Mouse (Mus musculus): Measurements from ENCODE around the gene Acsbg1.
A peak's percentile ranks its signal among the peaks of the same experiment; 100 is the strongest.
"Not testable (repeated sequence)": the region's sequence is repeated elsewhere in the genome, so short reads cannot be mapped to it uniquely, and the experiment has no call there.

Gene Acsbg1

DNA sequence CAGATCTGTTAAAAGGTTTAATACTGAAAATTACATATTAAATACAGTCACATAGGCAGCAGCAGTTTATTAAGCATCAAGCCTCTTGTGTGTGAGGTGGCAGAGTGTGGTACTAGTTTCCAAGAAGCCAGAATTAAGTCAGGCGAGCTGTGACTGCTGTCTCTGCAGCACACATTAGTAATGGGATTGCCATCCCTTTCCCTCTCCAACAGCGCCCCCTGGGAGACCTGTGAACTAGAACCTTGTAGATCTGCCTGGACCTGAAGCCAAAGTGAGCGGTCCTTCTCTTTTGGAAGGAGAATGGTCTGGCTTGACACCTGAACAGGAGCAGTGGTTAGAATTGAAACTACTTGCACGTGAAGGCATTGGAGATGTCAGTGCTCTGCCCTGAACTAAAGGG lies 56.8 kb downstream of the Acsbg1 start:
- DNase-seq: peak; percentile 30 to 57

DNA sequence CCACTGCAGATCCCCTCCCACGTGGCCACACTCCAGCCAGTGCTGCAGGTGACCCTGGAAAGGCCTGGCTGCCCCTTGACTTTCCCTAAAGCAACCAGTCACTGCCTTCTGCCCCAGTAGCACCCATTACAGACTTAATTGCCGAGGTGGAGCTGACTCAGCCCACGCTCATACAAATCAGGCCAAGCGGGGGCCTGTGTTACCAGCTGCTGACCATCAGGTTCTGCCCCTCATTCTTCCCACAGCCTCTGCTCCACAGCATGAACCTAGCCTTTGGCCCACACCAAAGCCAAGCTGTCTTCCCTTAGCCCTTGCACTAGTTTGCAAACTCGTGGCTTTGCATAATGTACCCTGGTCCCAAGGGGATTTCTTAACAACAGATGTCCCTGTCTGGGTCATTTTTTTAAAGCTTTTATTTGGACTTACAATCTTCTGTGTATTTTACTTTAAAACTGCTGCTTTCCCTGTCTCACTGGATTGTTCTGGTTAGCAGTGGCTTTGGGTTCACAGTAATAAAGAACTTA lies 57.5 kb downstream of the Acsbg1 start:
- no peak for DNase-seq

DNA sequence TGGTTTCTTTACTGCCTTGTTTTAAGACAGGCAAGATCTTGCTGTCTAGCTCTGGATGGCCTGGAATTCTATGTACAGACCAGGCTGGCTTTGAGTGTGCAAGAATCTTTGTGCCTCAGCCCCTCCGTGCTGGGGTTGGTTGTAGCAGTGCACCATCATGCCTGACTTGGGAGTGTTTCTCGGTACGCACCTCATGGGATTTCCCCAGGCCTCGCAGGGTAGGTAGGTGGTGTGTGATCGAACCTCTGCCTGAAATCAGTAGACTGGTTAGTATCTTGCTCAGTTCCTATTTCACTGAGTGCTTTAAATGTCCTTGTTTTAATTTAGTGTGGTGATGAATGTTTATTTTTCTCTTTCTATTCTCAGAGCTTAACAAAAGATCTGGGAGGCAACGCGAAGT lies 58.8 kb downstream of the Acsbg1 start:
- DNase-seq: no peak

DNA sequence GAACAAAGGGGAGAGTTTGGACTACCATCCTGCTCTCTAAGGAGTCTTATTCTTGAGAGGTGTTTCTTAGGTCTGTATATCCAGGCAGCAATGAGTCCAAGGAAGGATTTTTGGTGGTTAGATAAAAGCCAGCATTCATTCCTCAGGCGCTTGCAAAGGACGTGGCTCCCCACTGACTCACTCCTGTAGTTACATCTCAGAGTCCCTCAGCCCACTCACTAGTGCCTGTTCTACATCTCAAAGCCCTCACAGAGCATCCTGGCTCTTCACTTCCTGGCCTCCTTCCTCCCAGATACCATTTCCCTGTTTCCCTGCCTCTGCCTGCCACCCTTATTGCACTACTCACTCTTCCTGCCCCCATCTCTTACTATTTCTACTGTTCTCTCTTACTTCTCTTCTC lies 59.3 kb downstream of the Acsbg1 start:
- no peak for DNase-seq

DNA sequence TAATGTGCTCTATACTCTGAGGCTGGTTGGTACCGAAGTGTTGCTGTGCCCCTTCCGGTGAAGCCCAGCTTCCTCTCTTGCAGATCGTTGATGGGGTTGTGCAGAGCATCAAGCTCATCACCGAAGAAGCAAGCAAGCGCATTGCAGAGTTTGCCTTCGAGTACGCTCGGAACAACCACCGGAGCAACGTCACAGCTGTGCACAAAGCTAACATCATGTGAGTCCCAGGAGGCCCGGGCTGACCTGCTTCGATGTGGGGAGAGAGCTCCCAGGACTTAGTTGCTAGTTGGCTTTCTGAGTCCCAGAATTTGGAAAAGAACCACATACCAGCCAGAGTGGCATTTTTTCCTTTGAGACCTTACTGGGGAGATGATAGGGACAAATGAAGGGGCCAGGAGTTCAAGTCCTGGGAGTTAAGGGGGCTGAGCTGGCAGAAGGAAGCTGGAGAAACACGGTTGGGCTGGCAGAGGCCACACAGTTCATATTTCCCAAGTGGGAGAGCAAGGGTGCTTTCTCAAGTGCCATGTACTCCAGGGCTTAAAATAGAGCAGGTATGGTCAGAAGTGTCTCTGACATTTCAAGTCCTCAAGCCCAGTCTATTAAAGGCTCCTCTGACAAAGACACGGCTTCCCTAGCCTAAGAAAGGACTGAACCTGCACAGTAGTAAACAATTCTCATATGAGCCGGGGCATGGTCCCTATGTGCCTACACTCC lies 64.8 kb downstream of the Acsbg1 start:
- no peak for DNase-seq

DNA sequence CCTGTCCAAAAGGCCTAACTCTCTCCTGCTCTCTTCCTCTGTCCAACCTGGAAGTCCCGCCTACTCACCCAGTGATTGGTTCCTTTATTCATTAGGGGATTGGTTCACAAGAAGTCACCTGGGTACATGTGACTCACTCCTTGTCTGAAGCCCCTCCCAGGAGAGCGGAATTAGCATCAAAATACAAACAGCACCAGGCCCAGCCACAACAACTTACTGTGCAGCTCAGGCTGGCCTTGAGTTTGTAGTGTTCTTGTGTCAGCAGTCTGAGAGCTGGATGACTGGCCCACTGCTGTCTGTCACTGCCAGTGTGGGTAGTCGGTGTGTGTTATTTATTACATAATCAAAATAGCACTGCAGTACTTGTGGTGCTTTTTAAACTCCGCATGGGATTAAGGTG lies 68.0 kb downstream of the Acsbg1 start:
- DNase-seq: not testable (repeated sequence)

DNA sequence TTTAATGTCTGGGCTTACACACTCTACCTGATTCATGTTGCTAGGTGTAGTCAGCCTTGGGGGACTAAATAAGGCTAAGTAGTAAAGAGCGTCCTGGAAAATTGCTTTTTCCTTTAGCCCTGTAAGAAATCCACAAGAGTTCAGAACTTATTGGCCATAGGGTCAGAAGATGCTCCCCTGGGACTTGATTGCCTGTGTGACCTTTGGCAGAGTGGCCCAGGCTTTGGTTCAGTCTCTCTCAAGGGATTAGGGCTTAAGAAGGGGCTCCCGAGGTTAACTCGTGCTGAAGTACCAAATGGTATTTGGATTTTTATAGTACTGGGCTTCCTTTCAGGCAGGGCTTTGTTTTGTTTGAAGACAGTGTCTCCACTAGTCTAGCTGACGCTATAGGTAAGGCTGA lies 73.8 kb downstream of the Acsbg1 start:
- DNase-seq: no peak

DNA sequence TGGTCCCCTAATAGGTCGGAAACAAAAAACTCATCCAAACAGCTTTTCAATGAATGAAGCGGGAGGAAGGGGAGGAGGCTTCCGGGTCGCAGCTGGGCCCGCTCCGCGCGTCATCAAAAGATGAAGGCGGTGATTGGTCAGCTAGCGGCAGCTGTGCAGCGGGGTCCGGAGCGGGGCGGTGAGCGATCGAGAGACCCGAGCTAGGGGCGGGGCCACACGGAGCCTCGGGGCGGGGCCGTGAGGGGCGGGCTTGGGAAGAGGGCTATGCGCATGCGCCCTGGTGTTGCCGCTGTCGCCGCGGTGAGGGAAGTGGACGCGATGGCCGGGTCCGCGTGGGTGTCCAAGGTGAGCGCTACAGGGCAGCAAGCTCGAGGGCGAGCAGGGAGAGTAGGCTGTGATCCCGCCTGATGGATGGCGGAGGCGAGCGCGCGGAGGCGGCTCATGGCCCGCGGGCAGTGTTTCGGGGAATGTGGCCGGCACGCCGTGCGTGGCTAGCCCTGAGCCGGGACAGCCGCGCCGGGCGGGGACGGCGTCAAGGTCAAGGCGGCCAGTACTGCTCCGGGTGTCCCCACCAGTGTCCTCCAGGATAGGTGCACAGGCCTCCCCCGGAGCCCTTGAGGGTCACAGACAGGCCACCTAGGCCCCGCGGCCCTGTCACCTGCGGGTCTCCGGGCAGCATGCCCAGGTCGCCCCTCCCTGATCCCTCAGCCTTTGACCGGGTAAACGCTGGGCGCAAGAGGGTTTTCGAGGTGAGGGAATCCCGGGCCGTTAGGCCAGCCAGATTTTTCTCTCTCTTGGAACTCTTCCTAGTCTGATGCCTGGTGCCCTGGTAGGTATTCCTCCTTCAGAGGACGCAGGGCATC lies 75.2 kb downstream of the Acsbg1 start, which contains the start of gene Idh3a:
Idh3a (plus strand) TSS at position 136 of the 863 bp plus-strand sequence.
- DNase-seq: peak; percentile 97 to 98

DNA sequence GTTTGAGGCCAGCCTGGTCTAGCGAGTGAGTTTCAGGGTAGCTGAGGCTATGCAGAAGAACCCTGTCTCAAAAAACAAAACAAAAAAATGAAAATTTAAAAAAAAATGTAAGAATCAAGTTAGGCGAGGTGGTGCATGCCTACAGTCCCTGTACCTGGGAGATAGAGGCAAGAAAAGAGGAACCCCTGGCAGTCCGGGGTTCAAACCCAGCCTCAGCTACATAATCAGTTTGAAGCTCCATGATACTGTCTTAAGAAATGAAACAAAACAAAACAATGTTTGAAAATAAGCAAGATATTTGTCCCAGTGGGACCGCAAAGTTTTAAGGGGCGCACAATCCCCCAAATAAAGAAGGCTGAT lies 75.9 kb downstream of the Acsbg1 start:
- DNase-seq: no peak

DNA sequence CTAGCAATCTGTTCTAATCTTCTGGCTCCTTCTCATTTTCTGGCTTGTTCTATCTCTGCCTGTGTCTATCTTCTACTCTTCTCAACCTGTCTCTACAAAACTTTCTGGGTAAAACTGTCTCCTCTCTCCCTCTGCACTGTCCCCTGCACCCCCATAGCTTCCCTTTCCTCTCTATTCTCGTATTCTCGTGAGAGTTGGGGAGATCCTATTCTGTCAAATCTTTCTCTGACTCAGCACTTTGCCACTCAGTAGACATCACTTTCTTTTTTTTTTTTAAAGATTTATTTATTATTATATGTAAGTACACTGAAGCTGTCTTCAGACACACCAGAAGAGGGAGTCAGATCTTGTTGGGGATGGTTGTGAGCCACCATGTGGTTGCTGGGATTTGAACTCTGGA lies 77.5 kb downstream of the Acsbg1 start:
- DNase-seq: not testable (repeated sequence)

DNA sequence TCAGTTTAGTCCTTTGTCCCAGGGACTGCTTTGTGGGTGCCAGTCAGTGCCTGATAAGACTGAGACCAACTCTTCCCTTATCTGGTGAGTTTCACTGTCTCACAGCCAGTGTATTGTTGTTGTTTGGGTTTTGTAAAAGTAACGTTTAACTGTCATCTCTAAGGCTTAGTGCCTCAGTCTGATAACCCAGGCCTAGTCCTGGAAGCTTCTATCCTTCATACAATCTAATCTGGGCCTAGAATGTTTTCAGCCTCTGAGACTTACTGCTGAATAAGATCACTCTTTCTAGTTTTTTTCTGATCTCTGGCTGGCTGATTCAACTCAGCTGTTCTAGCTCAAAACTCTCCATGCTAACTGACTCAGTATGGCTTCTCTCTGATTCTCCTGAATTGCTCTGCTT lies 78.0 kb downstream of the Acsbg1 start:
- no peak for DNase-seq

DNA sequence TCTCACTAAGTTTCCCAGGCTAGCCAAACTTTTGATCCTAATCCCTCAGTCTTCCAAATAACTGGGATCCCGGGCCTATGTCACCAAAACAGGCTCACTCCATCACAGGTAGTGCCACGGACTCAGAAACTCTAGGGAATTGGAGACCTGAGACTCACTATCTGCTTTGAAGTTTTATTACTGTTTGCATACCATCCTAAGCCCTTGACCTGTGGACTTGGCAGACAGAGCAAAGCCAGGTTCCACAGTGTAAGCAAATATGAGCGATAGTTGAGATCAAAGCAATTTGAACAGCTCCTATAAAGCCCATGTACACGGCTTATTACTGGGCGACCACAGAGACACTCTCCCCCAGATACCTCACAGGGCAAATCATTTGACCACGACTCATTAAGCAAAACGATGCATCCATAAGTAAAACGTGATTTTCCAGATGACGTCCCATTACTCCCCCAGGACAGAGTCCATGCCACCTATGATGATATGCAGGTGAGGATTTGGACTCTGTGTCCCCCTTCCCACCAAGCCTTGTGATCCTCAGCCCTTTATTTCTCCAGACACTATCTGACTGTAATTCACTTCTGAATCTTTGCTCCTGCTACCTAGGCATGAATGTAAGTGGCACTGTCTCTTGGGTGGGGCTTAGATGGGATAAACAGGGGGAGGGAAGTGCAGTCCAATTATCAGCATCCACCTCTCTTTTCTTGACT lies 90.4 kb downstream of the Acsbg1 start:
- no peak for DNase-seq

DNA sequence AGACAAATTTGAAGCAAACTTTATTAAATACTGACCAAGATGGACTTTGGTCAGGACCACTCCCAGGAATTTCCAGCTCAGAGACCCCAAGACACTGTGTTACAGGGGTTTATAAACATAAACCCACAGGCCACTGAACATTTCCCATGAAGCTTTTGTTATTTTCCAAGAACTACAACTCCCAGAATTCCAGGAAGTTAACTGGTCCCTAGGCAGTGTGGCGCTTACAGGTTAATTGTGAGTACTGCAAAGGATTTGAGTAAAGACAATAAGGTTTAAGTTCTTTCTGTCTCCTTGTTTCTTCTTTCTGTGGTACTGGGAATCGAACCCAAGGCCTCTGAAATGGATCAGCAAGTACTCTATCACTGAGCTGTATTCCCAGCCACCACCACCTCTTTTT lies 92.9 kb downstream of the Acsbg1 start:
- DNase-seq: no peak

DNA sequence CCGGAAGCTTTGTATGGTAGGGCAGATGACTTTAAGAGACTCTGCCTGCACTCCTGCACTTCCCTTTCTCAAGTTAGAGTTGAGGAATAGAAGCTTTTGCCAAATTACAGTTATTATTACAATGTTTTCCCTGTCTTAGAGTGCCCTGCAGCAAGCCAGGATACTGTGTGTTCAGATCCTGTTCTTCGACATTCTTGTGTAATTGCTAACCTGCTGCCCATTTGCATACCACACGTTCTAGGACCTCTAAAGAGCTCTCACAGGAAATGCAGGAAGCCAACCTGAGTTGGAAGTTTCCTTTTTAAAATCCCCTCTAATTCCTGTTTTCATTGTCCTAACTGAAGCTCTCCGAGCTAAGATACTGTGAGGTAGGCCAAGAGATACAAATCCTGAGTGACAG lies 94.7 kb downstream of the Acsbg1 start:
- DNase-seq: no peak

DNA sequence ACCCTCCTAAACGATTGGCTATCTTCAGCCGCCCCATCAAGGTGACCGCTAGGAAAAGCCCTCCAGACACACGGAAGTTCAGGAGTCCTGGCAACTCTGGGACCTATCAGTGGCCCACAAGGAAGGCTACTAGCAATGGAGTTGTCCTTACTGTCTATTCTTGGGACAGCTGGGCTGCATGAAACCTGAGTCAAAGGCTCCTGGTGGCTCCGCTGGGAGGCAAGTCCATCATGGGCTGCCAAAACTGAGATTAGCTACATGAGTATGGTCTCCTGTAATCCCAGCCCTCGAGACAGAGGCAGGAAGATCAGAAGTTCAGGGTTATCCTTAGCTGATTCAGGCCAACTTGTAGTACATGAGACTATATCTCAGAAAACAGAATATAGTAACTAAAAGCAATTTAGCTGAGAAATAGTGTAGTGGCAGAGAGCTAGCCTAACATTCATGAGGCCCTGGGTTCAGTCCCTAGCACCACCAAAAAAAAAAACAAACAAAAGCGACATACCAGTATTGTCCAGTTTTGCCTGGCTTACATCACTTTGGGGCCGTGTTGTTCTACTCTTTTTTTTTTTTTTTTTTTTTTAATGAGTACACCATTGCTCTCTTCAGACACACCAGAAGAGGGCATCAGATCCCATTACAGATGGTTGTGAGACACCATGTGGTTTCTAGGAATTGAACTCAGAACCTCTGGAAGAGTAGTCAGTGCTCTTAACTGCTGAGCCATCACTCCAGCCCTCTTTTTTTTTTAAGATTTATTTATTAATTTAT lies 100.7 kb downstream of the Acsbg1 start:
- DNase-seq: no peak

DNA sequence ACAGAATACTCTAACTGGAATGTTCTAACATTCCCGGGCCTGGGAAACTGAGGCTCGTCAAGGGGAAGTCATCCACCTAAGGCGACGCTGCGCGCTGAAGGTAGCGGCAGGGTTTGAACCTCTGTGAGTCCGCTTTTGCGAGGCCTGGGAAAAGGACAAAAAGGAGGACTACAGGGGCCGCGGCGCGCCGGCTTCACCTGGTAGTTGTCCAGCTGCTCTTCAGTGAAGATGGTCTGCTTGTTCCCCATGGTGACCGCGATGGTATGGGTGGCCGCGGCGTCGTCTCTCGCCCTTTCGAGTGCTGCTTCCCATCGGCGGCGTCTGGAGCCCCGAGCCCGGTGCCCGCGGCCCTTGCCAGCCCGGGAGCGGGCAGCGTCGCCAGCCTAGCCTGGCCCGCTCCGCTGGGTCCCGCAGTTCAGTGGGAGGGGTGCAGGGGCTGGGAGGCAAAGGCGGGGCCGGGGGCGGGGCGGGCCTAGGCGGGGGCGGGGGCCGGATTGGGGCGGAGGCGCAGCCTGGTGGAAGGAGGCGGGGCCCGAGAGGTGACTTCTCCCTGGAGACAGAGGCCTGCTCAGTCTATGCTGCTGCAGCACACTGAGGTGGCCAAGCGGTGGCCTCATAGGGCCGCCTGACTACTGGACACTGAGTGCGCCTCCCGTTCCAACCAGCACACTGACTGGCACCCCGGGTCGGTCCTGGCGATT lies 101.7 kb downstream of the Acsbg1 start, which contains the start of gene Cib2:
Cib2 (minus strand) TSS at position 448 of the 701 bp plus-strand sequence.
- peak; percentile 84 to 89 for DNase-seq

DNA sequence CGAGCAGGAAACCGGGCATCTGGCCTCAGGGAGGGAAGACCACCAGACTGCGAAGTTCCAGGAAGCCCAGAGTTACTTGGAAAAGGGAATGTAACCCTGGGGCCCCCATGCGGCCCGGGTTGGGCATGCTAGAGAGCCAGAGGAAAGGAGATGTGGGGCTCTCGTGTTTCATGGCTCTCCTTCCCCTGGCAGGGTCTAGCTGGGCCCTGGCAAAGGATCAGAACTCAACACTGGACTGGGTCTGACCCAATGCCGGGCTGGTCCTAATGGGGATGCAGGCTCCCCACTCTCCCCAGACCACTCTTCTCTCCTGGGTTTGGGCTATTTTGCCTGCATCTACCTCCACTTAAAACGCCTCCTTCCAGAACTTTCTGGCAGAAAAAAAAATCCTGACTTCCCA lies 102.9 kb downstream of the Acsbg1 start:
- no peak for DNase-seq

DNA sequence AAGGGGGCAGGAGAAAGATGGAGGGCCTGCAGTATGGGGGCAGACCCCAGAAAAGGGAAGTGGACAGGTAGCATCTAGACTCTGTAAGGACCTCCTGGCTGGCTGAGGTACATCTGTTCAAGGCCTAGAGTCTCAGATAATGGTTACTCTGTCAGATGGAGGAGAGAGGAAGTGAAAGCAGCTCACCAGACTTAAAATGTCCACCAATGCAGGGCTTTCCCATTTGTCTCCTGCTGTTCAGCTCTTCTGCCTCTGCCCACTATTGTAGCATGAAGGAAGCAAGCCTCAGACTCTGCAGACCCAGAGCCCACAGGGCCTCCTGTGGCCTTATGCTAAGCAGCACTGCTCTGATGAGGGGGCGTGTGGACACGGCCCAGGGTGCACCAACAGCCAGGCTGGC lies 106.6 kb downstream of the Acsbg1 start:
- no peak for DNase-seq

All from kidney, adult 8-10 months (tissue).